Mouse (Mus musculus): Measurements from ENCODE around the gene Vmn1r8. TPM values are rescaled to one million over a fixed set of nuclear protein-coding genes. Genes with fewer than 3 reads are reported as not detected.
"Not testable (repeated sequence)": the region's sequence is repeated elsewhere in the genome, so short reads cannot be mapped to it uniquely, and the experiment has no call there.

The Vmn1r8 gene
- not detected for total RNA-seq (2021)
- long read RNA-seq, experiment 1 = 0 reads
- long read RNA-seq, experiment 2 = 0 reads

GRCm38 (mm10) chr6:57031984-57032383, at the start of gene Vmn1r8:
Gene Vmn1r8, plus strand, starts transcription at chr6:57032284.
- intact Hi-C loops (cut with DNase I) = no loop called here
- no peak for DNase-seq

- no peak for DNase-seq
- intact Hi-C loops (cut with DNase I) = no loop called here
Observed at GRCm38 (mm10) chr6:56996943-56997342, 35.1 kb upstream of the Vmn1r8 start, which contains the start of gene Vmn1r6. Gene Vmn1r6, plus strand, starts transcription at chr6:56997243.

GRCm38 (mm10) chr6:57025224-57025623, 6.9 kb upstream of the Vmn1r8 start, which contains the start of gene Vmn1r7:
Gene Vmn1r7, minus strand, starts transcription at chr6:57025324.
- DNase-seq; intact Hi-C loops (cut with DNase I): not testable (repeated sequence)

- intact Hi-C loops (cut with DNase I) = no loop called here
- DNase-seq = no peak
Observed at GRCm38 (mm10) chr6:57034674-57035073, 2.6 kb downstream of the Vmn1r8 start.

- DNase-seq = peak in 1 of 2 experiments; percentile 8
- intact Hi-C loops (cut with DNase I) = no loop called here
Observed at GRCm38 (mm10) chr6:57063730-57064129, 31.6 kb downstream of the Vmn1r8 start.

- intact Hi-C loops (cut with DNase I) = loop anchor here (5.0 kb wide), 1 partner anchor 259 kb away; no protein-coding TSS in a partner anchor
- DNase-seq = no peak
Observed at GRCm38 (mm10) chr6:57066487-57066886, 34.4 kb downstream of the Vmn1r8 start, which contains the start of gene Vmn1r9. Gene Vmn1r9, plus strand, starts transcription at chr6:57066787.

Other genes starting within 250 kb of the Vmn1r8 start
- gene Kbtbd2, start 234.5 kb upstream of the Vmn1r8 start, total RNA-seq (2021) = 10 to 100 TPM; 30.4 to 35.4 TPM
- 10 to 100 TPM; 92.1 to 95.0 TPM for gene Fkbp9, start 200.2 kb upstream of the Vmn1r8 start, total RNA-seq (2021)
- gene Nt5c3, start 108.4 kb upstream of the Vmn1r8 start, total RNA-seq (2021) = 10 to 100 TPM; 69.8 to 74.9 TPM
- under 1 TPM; 0.10 to 0.12 TPM for gene Vmn1r4, start 108.3 kb upstream of the Vmn1r8 start, total RNA-seq (2021)
- gene Vmn1r5, start 62.0 kb upstream of the Vmn1r8 start, total RNA-seq (2021) = not detected
- not detected for gene Vmn1r6, start 35.0 kb upstream of the Vmn1r8 start, total RNA-seq (2021)
- gene Vmn1r7, start 7.0 kb upstream of the Vmn1r8 start, total RNA-seq (2021) = not detected
- gene Vmn1r9, start 34.5 kb downstream of the Vmn1r8 start, total RNA-seq (2021) = not detected
- gene Vmn1r10, start 77.2 kb downstream of the Vmn1r8 start, total RNA-seq (2021) = not detected
- not detected for gene Vmn1r11, start 101.2 kb downstream of the Vmn1r8 start, total RNA-seq (2021)
- not detected for gene Vmn1r12, start 124.6 kb downstream of the Vmn1r8 start, total RNA-seq (2021)
- not detected for gene Vmn1r13, start 171.0 kb downstream of the Vmn1r8 start, total RNA-seq (2021)
- not detected for gene Vmn1r14, start 199.4 kb downstream of the Vmn1r8 start, total RNA-seq (2021)
- gene Vmn1r15, start 225.7 kb downstream of the Vmn1r8 start, total RNA-seq (2021) = not detected